Mouse (Mus musculus): ENCODE measurements around the gene Zwilch. TPM values are rescaled to one million over a fixed set of nuclear protein-coding genes. Genes with fewer than 3 reads are reported as not detected.
"Not testable (repeated sequence)": the region's sequence is repeated elsewhere in the genome, so short reads cannot be mapped to it uniquely, and the experiment has no call there.

Zwilch gene
- polyA plus RNA-seq, 1 experiment from 2014 or later = 27.0 TPM

DNA sequence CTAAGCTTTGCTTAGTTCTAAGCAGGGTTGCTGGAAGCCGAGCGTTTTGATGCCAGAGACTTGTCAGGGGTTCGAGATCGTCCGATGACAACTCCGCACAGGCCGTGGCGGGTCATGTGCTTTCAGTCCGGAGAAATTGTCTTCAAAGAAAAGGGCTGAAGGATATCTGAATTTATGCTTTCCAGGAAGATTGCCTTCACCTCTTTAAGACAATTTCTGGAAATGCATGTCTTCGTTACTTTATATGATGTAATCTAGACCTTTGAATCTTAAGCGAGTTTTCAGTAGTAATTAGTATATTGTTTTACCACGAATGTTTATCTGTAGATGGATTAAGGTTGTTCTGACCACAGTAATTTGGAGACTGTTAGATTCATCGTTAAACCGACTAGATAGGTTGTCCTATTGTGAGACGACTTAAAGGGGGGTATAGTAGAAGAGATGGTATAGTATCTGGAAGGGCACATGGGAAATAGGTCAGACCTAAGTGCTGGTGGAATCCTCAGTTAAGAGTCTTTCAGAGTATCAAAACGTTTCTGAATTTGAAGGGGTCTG is 839 bp upstream of the Zwilch start:
- Histone ChIP-seq H3K27ac (ENCODE audit: low read depth, low read length) (peak overlapping the region; percentile 87; the same call in 1 of the 2 replicates), H3K9ac (ENCODE audit: low read depth, low read length) (peak overlapping the region; percentile 81), H3K9me3 (ENCODE audit: control insufficient read depth, low read length) (no peaks in the 10 kb centered on the region), H3K36me3 (ENCODE audit: control insufficient read depth, insufficient read depth, low read length) (peaks cover 17% of the 10 kb centered on the region), H3K4me1 (replicated peaks; ENCODE audit: control insufficient read depth, insufficient read depth, low read length) (no peaks in the 10 kb centered on the region; the same call in 1 of the 2 replicates), H3K4me3 (ENCODE audit: low read depth, low read length) (peak overlapping the region; percentile 85), H3K4me2 (replicated peaks; ENCODE audit: low read depth, low read length) (peak overlapping the region; percentile 62), H3K27me3 (ENCODE audit: control insufficient read depth, insufficient read depth, low read length) (no peaks in the 10 kb centered on the region)
- ATAC-seq (ENCODE audit: low FRiP score) (no peak), DNase-seq (ENCODE audit: low spot score) (no peak)
- 1% methylated on average over 16 of the region's 16 CpGs for WGBS

DNA sequence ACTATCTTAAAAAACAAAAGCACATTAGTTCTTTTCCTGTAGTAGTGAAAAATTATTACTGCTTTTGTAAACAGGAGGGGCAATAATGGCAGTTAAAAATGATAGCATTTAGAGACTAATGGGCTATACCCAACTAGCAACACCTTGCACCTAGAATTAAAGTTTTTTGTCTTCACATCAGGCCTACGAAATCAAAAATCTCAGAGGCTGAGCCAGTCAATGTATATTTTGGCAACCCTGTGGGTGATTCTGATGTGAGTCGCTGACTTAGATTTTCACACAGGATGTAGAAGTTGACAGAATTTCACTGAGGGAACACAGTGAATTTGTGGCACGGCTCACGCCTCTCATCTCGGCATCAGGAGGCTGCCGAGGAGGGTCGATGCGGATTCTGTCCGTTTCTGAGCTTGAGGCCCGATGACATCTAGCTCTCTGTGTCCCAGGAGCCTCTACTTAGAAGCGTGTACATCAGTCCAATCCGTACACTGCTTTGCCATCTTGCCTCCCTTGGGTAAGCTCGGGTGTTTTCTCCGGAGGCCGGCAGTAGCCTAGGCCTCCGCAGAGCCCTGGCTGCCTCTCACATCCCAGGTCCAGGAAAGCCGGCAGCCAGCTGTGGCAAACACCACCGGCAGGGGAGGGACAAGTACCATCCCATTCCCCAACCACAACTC is 624 bp downstream of the Zwilch start:
- Histone ChIP-seq H3K4me1 (replicated peaks; ENCODE audit: control insufficient read depth, insufficient read depth, low read length) (no peaks in the 10 kb centered on the region; the same call in 1 of the 2 replicates), H3K27me3 (ENCODE audit: control insufficient read depth, insufficient read depth, low read length) (no peaks in the 10 kb centered on the region), H3K4me3 (ENCODE audit: low read depth, low read length) (peak overlapping the region; percentile 85), H3K36me3 (ENCODE audit: control insufficient read depth, insufficient read depth, low read length) (peaks cover 12% of the 10 kb centered on the region), H3K27ac (ENCODE audit: low read depth, low read length) (peak overlapping the region; percentile 87), H3K4me2 (replicated peaks; ENCODE audit: low read depth, low read length) (peak overlapping the region; percentile 49), H3K9ac (ENCODE audit: low read depth, low read length) (peak overlapping the region; percentile 72), H3K9me3 (ENCODE audit: control insufficient read depth, low read length) (no peaks in the 10 kb centered on the region)
- 3% methylated on average over 18 of the region's 18 CpGs for WGBS
- DNase-seq (ENCODE audit: low spot score) (no peak), ATAC-seq (ENCODE audit: low FRiP score) (0 out of 2 replicates have a peak, but pooled peaks have one; percentile 61)

DNA sequence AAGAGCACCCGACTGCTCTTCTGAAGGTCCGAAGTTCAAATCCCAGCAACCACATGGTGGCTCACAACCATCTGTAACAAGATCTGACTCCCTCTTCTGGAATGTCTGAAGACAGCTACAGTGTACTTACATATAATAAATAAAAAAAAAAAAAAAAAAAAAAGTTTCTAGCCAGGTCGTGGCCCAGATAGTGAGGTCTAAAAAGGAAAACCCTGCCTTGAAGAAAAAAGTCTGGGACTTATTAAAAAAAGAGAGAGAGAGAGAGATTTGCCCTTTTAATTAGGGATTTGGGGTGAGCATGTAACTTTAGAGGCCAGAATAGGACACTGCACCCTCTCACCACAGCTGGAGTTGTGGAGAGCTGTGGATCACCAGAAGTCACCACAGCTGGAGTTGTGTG is 2.9 kb downstream of the Zwilch start:
- ATAC-seq (ENCODE audit: low FRiP score); H3K36me3 ChIP-seq (ENCODE audit: control insufficient read depth, insufficient read depth, low read length); H3K4me3 ChIP-seq (ENCODE audit: low read depth, low read length); H3K4me1 ChIP-seq (replicated peaks; ENCODE audit: control insufficient read depth, insufficient read depth, low read length); H3K9ac ChIP-seq (ENCODE audit: low read depth, low read length); H3K4me2 ChIP-seq (replicated peaks; ENCODE audit: low read depth, low read length); DNase-seq (ENCODE audit: low spot score); H3K9me3 ChIP-seq (ENCODE audit: control insufficient read depth, low read length); H3K27me3 ChIP-seq (ENCODE audit: control insufficient read depth, insufficient read depth, low read length); H3K27ac ChIP-seq (ENCODE audit: low read depth, low read length): not testable (repeated sequence)
- WGBS = 96% methylated on average over 3 of the region's 3 CpGs

DNA sequence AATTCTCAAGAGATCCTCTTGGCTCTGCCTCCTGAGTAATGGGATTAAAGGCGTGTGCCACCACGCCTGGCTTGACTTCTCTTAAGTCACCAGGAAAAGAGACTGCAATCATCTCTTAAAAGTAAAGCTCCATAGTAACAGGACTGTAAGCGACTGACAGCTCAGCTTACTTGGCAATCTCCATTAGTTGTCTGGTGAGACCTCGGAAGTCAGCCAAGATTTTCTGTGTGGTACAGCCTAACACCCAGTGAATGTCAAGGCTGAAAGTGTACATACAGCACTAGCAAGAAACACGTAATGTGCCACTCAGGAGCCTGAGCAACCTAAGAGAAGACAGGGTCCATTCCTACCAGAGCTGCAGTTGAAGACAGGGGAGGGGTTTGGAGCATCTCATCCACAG is 12.4 kb downstream of the Zwilch start:
- H3K9me3 ChIP-seq (ENCODE audit: control insufficient read depth, low read length) = no peaks in the 10 kb centered on the region
- DNase-seq (ENCODE audit: low spot score) = no peak
- peaks cover 4% of the 10 kb centered on the region; the same call in 1 of the 2 replicates for H3K36me3 ChIP-seq (ENCODE audit: control insufficient read depth, insufficient read depth, low read length)
- H3K27me3 ChIP-seq (ENCODE audit: control insufficient read depth, insufficient read depth, low read length) = no peaks in the 10 kb centered on the region
- no peak overlapping the region for H3K4me3 ChIP-seq (ENCODE audit: low read depth, low read length)
- no peak overlapping the region for H3K9ac ChIP-seq (ENCODE audit: low read depth, low read length)
- H3K27ac ChIP-seq (ENCODE audit: low read depth, low read length) = no peak overlapping the region
- H3K4me2 ChIP-seq (replicated peaks; ENCODE audit: low read depth, low read length) = no peak overlapping the region
- WGBS = 92% methylated on average over 5 of the region's 5 CpGs
- no peak for ATAC-seq (ENCODE audit: low FRiP score)
- no peaks in the 10 kb centered on the region for H3K4me1 ChIP-seq (replicated peaks; ENCODE audit: control insufficient read depth, insufficient read depth, low read length)

DNA sequence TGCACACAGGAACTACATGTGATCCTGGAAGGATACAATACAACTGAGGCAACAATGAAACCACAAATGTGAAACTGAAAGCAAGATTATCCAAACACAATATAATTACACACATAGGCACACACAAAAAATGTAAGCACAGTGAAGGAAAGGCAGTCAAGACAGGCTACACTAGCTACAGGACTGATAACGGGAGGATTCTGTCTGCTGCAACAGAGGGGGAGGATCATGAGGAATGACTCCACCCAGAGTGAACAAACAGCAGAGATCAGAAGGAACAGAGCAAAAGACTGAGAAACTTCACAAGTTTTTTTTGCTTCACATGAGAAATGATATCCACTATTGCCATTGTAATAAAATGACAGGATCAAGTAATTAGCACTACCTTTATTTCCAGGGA is 16.3 kb downstream of the Zwilch start:
- H3K9ac ChIP-seq (ENCODE audit: low read depth, low read length) = no peak overlapping the region
- 79% methylated on average over 1 of the region's 1 CpGs for WGBS
- peaks cover 6% of the 10 kb centered on the region for H3K36me3 ChIP-seq (ENCODE audit: control insufficient read depth, insufficient read depth, low read length)
- H3K27ac ChIP-seq (ENCODE audit: low read depth, low read length) = no peak overlapping the region
- no peaks in the 10 kb centered on the region for H3K4me1 ChIP-seq (replicated peaks; ENCODE audit: control insufficient read depth, insufficient read depth, low read length)
- ATAC-seq (ENCODE audit: low FRiP score) (no peak), DNase-seq (ENCODE audit: low spot score) (no peak)
- H3K27me3 ChIP-seq (ENCODE audit: control insufficient read depth, insufficient read depth, low read length) = no peaks in the 10 kb centered on the region
- H3K9me3 ChIP-seq (ENCODE audit: control insufficient read depth, low read length) = no peaks in the 10 kb centered on the region
- no peak overlapping the region for H3K4me2 ChIP-seq (replicated peaks; ENCODE audit: low read depth, low read length)
- H3K4me3 ChIP-seq (ENCODE audit: low read depth, low read length) = no peak overlapping the region

DNA sequence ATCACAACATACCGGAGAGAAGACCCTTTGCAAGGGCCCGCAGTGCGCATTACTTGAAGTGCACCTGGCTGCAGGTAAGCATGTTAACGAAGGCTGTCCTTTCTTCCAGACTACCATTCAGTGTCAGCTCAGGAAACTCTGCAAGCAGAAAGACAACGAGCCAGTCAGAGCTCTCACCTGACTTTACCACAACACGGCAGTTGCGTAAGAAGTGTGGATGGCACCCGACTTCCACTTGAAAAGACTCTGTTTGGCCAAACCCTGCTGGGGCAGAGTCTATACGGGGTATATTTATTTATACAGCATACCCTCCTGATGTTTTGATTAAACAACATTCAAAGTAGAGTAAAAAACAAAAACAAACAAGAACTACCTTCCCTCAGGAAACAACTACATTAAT is 33.0 kb downstream of the Zwilch start:
- H3K9me3 ChIP-seq (ENCODE audit: control insufficient read depth, low read length) = no peaks in the 10 kb centered on the region
- DNase-seq (ENCODE audit: low spot score) (no peak), ATAC-seq (ENCODE audit: low FRiP score) (no peak)
- no peaks in the 10 kb centered on the region for H3K36me3 ChIP-seq (ENCODE audit: control insufficient read depth, insufficient read depth, low read length)
- H3K27ac ChIP-seq (ENCODE audit: low read depth, low read length) = no peak overlapping the region
- H3K4me1 ChIP-seq (replicated peaks; ENCODE audit: control insufficient read depth, insufficient read depth, low read length) = no peaks in the 10 kb centered on the region
- no peak overlapping the region for H3K4me3 ChIP-seq (ENCODE audit: low read depth, low read length)
- H3K4me2 ChIP-seq (replicated peaks; ENCODE audit: low read depth, low read length) = no peak overlapping the region
- H3K27me3 ChIP-seq (ENCODE audit: control insufficient read depth, insufficient read depth, low read length) = no peaks in the 10 kb centered on the region
- no peak overlapping the region for H3K9ac ChIP-seq (ENCODE audit: low read depth, low read length)
- 92% methylated on average over 9 of the region's 9 CpGs for WGBS

DNA sequence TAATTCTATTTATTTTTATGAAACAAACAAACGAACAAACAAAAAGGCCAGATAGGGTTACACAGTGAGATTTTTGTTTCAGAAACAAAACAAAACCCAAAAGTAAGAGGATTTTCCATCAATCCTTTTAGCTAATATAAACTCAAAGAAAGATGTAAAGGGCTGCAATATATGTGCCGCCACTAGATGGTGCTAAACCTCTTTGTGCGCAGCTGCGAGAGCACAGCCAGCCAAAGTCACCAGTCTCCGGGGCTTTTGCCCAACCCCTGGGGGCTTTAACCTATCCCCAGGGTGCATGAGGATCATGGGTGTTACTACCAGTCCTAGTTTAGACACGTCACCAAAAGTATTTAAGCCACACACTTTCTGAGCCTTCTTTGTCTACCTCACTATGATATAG is 34.0 kb downstream of the Zwilch start:
- DNase-seq (ENCODE audit: low spot score) = peak; percentile 62
- H3K9ac ChIP-seq (ENCODE audit: low read depth, low read length); H3K36me3 ChIP-seq (ENCODE audit: control insufficient read depth, insufficient read depth, low read length); H3K4me2 ChIP-seq (replicated peaks; ENCODE audit: low read depth, low read length); H3K27me3 ChIP-seq (ENCODE audit: control insufficient read depth, insufficient read depth, low read length); H3K27ac ChIP-seq (ENCODE audit: low read depth, low read length); ATAC-seq (ENCODE audit: low FRiP score); H3K4me3 ChIP-seq (ENCODE audit: low read depth, low read length); H3K9me3 ChIP-seq (ENCODE audit: control insufficient read depth, low read length); H3K4me1 ChIP-seq (replicated peaks; ENCODE audit: control insufficient read depth, insufficient read depth, low read length): not testable (repeated sequence)
- 11% methylated on average over 6 of the region's 6 CpGs for WGBS

DNA sequence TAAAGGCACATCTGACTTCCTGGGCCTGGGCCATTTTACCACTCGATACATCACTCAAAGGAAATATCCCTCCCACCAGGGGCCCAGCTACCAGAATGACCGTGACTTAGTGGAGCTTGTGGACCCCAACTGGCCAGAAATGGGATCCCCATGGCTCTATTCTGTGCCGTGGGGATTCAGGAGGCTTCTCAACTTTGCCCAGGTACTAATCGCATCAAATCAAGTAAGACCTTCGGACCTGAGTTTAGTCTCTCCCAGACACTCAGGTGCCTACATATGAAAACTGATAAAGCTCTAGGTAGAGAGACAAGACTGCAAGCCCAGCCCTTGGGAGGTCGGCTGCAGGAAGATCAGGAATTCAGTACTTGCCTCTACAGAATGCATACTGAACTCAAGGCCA is 41.3 kb downstream of the Zwilch start:
- ATAC-seq (ENCODE audit: low FRiP score) (no peak), DNase-seq (ENCODE audit: low spot score) (no peak)
- H3K4me3 ChIP-seq (ENCODE audit: low read depth, low read length) = no peak overlapping the region
- H3K27me3 ChIP-seq (ENCODE audit: control insufficient read depth, insufficient read depth, low read length) = no peaks in the 10 kb centered on the region
- WGBS = 78% methylated on average over 6 of the region's 6 CpGs
- no peak overlapping the region for H3K9ac ChIP-seq (ENCODE audit: low read depth, low read length)
- no peaks in the 10 kb centered on the region for H3K36me3 ChIP-seq (ENCODE audit: control insufficient read depth, insufficient read depth, low read length)
- no peaks in the 10 kb centered on the region for H3K4me1 ChIP-seq (replicated peaks; ENCODE audit: control insufficient read depth, insufficient read depth, low read length)
- no peaks in the 10 kb centered on the region for H3K9me3 ChIP-seq (ENCODE audit: control insufficient read depth, low read length)
- H3K4me2 ChIP-seq (replicated peaks; ENCODE audit: low read depth, low read length) = no peak overlapping the region
- no peak overlapping the region for H3K27ac ChIP-seq (ENCODE audit: low read depth, low read length)

DNA sequence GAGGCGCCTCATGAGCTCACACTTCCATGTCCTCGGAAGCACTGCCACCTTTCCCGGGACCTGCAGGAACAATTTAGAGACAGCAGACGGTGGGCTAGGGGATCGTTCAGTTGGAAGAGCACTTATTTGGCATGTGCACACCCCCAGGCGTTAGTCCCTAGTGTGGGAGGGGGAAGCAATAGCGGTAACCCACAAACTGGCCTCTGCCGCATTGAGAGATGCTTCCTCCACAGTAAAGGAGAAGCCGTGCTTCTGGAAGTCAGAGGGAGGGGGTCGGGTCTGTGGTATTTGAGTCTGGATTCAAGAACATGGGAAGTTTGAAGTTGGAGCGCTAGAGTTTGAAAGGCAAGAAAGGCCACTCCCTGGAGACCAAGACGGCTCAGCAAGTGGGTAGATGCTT is 46.8 kb downstream of the Zwilch start:
- Histone ChIP-seq H3K4me2 (replicated peaks; ENCODE audit: low read depth, low read length) (no peak overlapping the region), H3K4me3 (ENCODE audit: low read depth, low read length) (no peak overlapping the region), H3K27ac (ENCODE audit: low read depth, low read length) (no peak overlapping the region), H3K27me3 (ENCODE audit: control insufficient read depth, insufficient read depth, low read length) (no peaks in the 10 kb centered on the region), H3K4me1 (replicated peaks; ENCODE audit: control insufficient read depth, insufficient read depth, low read length) (no peaks in the 10 kb centered on the region), H3K9me3 (ENCODE audit: control insufficient read depth, low read length) (no peaks in the 10 kb centered on the region), H3K36me3 (ENCODE audit: control insufficient read depth, insufficient read depth, low read length) (no peaks in the 10 kb centered on the region), H3K9ac (ENCODE audit: low read depth, low read length) (no peak overlapping the region)
- DNase-seq (ENCODE audit: low spot score) (no peak), ATAC-seq (ENCODE audit: low FRiP score) (no peak)
- WGBS = 71% methylated on average over 12 of the region's 12 CpGs

Measured in hindbrain, embryonic 11.5 days (tissue).